Mouse (Mus musculus) forebrain, embryonic 16.5 days (tissue): ENCODE measurements around the gene Mkln1. TPM values are rescaled to one million over a fixed set of nuclear protein-coding genes. Genes with fewer than 3 reads are reported as not detected.

Experiments used
- polyA plus RNA-seq: library from polyadenylated mRNA; unstranded; fragments of >200 nt; fragmentation: Nextera tagmentation; extraction: Ambion mirVana; gene quantifications from 2 replicates; pipeline ENCODE4 v1.2.1, GENCODE M21; 2015

Gene Mkln1
- polyA plus RNA-seq, 1 experiment from 2014 or later, result 159 TPM

Other genes starting within 250 kb of the Mkln1 start
- gene Podxl, start 165.2 kb downstream of the Mkln1 start, polyA plus RNA-seq, result 11.4 and 12.5 TPM in 2 replicates